Mouse (Mus musculus) kidney, adult 2 months (tissue): ENCODE results near the gene Gpr183. TPM values are rescaled to one million over a fixed set of nuclear protein-coding genes. Genes with fewer than 3 reads are reported as not detected.

Experiments used
- DNase-seq: peaks from one replicate; pipeline ENCODE4 v3.0.0; 2021
- H3K27ac ChIP-seq: fragments of 200-500 bp; 2 replicates; pipeline ENCODE4 v1.5.1; 2012; ENCODE audit warnings: low read depth, low read length, control low read depth, inconsistent platforms; ENCODE audit not compliant: insufficient read depth
- H3K27me3 ChIP-seq: fragments of 200-500 bp; replicated peaks from 2 replicates; pipeline ENCODE4 v1.6.1; 2012; ENCODE audit warnings: mild to moderate bottlenecking, moderate library complexity, low read length, inconsistent platforms; ENCODE audit not compliant: control insufficient read depth, insufficient read depth
- H3K36me3 ChIP-seq: fragments of 200-500 bp; 2 replicates; pipeline ENCODE4 v1.6.1; 2012; ENCODE audit warnings: mild to moderate bottlenecking, moderate library complexity, low read length, inconsistent platforms; ENCODE audit not compliant: control insufficient read depth, insufficient read depth
- H3K4me1 ChIP-seq: fragments of 200-500 bp; 2 replicates; pipeline ENCODE4 v1.6.1; 2011; ENCODE audit warnings: low read length; ENCODE audit not compliant: control insufficient read depth, insufficient read depth
- H3K4me3 ChIP-seq: fragments of 200-500 bp; 2 replicates; pipeline ENCODE4 v1.5.1; 2011; ENCODE audit warnings: mild to moderate bottlenecking, low read depth, low read length, control low read depth; ENCODE audit not compliant: insufficient read depth
- CTCF ChIP-seq: fragments of 200-500 bp; conservative IDR thresholded peaks from 2 replicates; pipeline ENCODE4 v1.5.1; 2011; ENCODE audit warnings: low read depth, mild to moderate bottlenecking, control low read depth, low read length, moderate library complexity, mixed read lengths; ENCODE audit not compliant: insufficient read depth, insufficient read length
- POLR2A ChIP-seq: fragments of 200-500 bp; IDR thresholded peaks from one replicate; pipeline ENCODE4 v1.6.1; 2011; ENCODE audit warnings: low read depth, low read length, control low read depth
- WGBS: fragments of 180-500 bp; shearing (Covaris S2); methylation state at CpG from one replicate; pipeline ENCODE4 v1.1.7; 2018; 5-methylcytosine and 5-hydroxymethylcytosine counted together
- polyA plus RNA-seq: library from polyadenylated mRNA; depleted of rRNA; stranded (reverse); fragments of >200 nt; gene quantifications from 2 replicates; pipeline ENCODE4 v1.2.3, GENCODE M21; 2012

Gpr183 gene
- polyA plus RNA-seq, 1 experiment: 1.7 TPM

DNA sequence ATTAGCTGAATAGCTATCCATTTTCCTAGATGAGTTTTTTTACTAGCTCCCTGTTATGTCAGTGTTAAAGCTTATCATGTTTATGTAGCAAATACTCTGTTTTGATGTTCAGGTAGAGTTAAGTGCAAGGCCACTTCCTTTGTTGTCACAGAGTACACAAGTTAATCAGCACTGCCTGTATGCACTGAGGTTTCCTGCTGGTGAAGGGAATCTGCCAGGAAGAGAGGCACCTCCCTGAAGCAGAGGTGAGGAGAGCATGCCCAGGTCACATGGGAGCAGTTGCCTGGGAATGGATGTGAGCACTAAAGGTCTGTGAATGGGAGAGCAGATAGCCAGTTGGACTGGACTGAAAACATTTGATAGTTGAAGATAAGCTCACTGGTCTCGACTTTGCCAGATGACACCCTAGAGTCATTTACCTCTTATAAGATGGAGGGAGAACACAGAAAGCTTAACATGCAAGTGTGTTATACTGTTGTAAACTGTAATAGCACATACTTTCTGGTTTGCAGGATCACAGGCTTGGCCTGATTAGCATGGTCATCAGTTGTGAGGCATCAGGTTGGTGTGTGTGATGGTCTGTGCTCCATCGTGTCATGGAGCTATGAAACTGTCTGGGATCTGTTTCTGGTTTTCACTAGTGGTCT lies 13.5 kb downstream of the Gpr183 start:
- Histone ChIP-seq H3K36me3 (no peaks in the 10 kb centered on the region), H3K27ac (no peak overlapping the region), H3K27me3 (no peaks in the 10 kb centered on the region), H3K4me1 (no peaks in the 10 kb centered on the region), H3K4me3 (no peak overlapping the region)
- WGBS: 78% methylated on average over 2 of the region's 2 CpGs
- TF ChIP-seq CTCF: no peak
- no peak for TF ChIP-seq POLR2A
- DNase-seq: no peak

DNA sequence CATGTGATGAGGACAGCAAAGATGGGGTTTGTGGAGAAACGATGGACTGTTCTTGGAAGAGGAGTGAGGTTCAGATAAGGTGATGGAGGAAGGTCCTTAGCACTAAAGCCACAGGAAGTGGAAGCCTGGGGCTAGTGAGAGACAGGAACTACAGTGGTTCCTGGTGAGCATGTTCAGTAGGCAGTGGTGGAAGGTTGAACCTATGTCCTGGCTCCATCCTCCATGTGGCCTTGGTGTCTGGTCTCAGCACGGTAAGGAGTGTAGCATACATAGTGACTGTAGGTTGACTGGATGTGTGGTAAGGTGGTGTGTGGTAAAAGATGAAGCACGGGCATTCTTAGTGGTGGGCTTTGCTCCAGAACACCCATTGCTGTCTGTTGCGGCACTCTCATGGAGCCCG lies 15.1 kb downstream of the Gpr183 start:
- no peak for TF ChIP-seq POLR2A
- H3K4me3 ChIP-seq: no peak overlapping the region
- no peaks in the 10 kb centered on the region for H3K4me1 ChIP-seq
- WGBS: 90% methylated on average over 5 of the region's 5 CpGs
- H3K27me3 ChIP-seq: no peaks in the 10 kb centered on the region
- H3K27ac ChIP-seq: no peak overlapping the region
- no peak for DNase-seq
- no peaks in the 10 kb centered on the region for H3K36me3 ChIP-seq

DNA sequence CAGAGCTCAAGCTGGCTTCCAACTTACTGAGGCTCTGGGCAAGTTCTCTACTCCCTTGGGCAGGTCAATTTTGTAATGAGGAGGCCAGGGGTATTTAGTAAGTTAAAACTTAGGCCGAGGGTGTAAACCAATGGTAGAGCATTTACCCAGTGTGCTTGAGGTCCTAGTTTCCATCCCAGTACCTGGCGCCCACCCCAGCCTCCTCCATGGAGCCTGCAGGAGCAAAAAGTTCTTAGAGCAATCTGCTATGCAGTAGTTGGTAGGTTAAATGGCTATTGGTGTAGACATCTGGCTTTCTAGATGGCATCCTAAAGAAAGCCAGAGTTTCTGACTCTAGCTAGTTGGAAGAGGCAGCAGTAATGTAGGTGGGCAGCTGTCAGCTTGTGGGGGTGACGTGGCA lies 15.6 kb downstream of the Gpr183 start:
- no peak overlapping the region for H3K27ac ChIP-seq
- 96% methylated on average over 3 of the region's 3 CpGs for WGBS
- TF ChIP-seq CTCF (no peak), POLR2A (no peak)
- no peak overlapping the region for H3K4me3 ChIP-seq
- H3K27me3 ChIP-seq: no peaks in the 10 kb centered on the region
- H3K4me1 ChIP-seq: no peaks in the 10 kb centered on the region
- DNase-seq: no peak
- H3K36me3 ChIP-seq: no peaks in the 10 kb centered on the region

DNA sequence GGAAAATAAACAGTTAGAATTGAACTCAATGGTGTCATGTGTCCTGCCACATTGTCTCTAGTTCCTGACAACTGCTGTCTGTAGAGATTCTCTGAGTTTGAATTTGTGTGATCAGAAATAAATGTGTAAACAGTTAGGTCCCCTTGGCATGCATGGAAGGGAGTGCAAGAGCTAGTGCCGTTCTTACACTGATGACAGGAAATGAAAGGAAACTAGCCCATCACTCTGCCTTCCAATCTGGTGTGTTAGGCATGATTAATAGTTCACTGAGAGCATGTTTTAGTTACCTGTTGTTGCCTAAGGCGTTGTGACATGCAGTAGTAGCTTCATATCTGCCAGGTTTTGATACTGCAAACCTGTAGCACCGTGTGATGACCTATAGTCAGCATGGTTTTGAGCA lies 17.0 kb downstream of the Gpr183 start:
- H3K4me1 ChIP-seq: no peaks in the 10 kb centered on the region
- no peak overlapping the region for H3K27ac ChIP-seq
- no peak overlapping the region for H3K4me3 ChIP-seq
- TF ChIP-seq POLR2A: no peak
- TF ChIP-seq CTCF: no peak
- WGBS: 70% methylated on average over 3 of the region's 3 CpGs
- DNase-seq: no peak
- H3K36me3 ChIP-seq: no peaks in the 10 kb centered on the region
- H3K27me3 ChIP-seq: no peaks in the 10 kb centered on the region

DNA sequence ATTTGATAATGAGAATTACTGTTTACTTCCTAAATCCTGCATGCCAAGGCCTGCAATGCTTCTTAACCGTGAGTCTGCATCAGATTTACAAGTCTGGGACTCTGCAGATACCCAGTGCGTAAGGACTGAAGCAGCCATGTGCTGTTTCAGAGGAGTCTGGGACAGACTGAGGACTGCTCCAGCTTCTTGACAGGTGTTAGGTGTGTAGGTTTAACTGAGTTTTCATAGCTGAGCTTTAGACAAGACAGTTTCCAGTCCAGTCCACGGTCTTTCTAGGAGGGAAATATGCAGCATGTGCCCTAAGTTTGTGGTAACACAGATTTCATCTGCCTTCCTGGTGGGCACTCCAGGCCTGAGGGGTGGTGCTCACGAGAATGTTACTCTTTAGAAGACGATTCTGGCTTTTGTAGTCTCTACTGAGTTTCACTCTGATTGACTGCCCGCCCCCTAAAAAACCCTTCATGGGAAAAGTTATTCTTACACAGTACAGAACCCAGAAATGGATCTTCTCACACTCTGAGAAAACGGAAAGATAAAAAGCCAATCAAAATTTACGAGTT lies 17.7 kb downstream of the Gpr183 start:
- H3K27ac ChIP-seq: no peak overlapping the region
- no peak for DNase-seq
- no peaks in the 10 kb centered on the region for H3K4me1 ChIP-seq
- no peak overlapping the region for H3K4me3 ChIP-seq
- H3K27me3 ChIP-seq: no peaks in the 10 kb centered on the region
- no peaks in the 10 kb centered on the region for H3K36me3 ChIP-seq
- 74% methylated on average over 8 of the region's 8 CpGs for WGBS
- TF ChIP-seq CTCF: no peak
- TF ChIP-seq POLR2A: no peak

DNA sequence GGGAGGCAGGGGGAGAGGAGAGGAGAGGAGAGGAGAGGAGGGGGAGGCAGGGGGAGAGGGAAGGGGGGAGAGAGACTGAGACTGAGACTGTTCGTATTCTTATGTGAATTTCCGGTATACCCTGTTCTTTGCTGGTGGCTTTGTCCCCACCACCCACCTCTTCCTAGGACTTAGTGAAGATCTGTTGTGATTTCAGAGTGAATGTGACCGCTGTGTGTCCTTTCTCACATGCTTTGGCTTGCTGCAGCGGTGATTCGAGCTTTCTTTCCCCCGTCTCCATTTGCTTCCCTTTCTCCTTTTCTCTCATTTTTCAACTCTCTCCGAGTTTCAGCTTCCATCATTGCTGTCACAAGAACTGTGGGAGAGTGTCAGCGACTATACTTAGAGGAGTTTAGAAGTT lies 18.3 kb downstream of the Gpr183 start:
- TF ChIP-seq CTCF (no peak), POLR2A (no peak)
- no peaks in the 10 kb centered on the region for H3K36me3 ChIP-seq
- no peaks in the 10 kb centered on the region for H3K27me3 ChIP-seq
- DNase-seq: no peak
- 56% methylated on average over 8 of the region's 8 CpGs for WGBS
- H3K27ac ChIP-seq: peak overlapping the region; percentile 59; the same call in 1 of the 2 replicates
- peak overlapping the region; percentile 19; the same call in 1 of the 2 replicates for H3K4me3 ChIP-seq
- H3K4me1 ChIP-seq: no peaks in the 10 kb centered on the region

DNA sequence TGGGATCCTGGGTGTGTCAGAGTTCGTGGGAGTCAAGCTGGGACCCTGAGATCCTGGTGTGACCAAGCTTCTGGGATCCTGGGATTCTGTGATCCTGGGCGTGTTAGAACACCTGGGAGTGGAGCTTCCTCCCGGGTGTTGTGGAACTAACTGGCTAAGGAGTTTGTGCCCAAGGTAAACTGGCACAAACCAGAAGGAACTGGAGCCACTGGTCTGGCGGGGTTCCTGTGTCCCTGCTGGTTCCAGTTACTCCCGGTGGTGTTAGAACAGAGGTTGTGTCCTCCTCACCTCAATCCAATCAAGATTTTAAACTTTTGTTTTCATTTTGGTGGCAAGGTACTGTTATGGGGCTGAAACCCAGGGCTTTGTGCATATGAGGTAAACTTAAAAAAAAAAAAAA lies 18.9 kb downstream of the Gpr183 start:
- 70% methylated on average over 5 of the region's 5 CpGs for WGBS
- no peak overlapping the region for H3K4me3 ChIP-seq

DNA sequence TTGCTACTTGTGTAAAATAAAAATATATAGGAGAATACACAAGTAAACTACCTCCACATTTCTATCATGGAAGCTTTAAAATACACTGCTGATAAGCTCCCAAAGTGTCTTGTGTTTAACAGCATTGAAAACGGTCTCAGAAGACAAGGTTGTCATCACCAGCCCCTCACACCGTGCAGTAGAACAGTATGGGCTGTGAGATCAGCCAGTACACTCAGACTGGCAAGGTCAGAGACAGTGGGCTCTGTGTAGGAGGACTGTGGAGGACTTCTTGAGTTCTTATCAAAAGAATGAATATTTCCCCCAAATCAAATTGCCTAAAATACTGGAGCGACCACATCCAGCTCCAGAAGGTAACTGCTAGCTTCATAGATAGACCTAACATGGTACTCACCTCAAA lies 25.4 kb downstream of the Gpr183 start:
- Histone ChIP-seq H3K27ac (no peak overlapping the region), H3K36me3 (no peaks in the 10 kb centered on the region), H3K4me1 (no peaks in the 10 kb centered on the region), H3K4me3 (no peak overlapping the region), H3K27me3 (no peaks in the 10 kb centered on the region)
- DNase-seq: no peak
- TF ChIP-seq CTCF: no peak
- TF ChIP-seq POLR2A: no peak
- WGBS: 93% methylated on average over 3 of the region's 3 CpGs

More for the DNA sequence above, 18.9 kb downstream of the Gpr183 start:
- H3K4me1 ChIP-seq: no peaks in the 10 kb centered on the region
- H3K36me3 ChIP-seq: no peaks in the 10 kb centered on the region
- no peak for TF ChIP-seq CTCF
- TF ChIP-seq POLR2A: no peak
- peak overlapping the region; percentile 27; the same call in 1 of the 2 replicates for H3K27ac ChIP-seq
- no peaks in the 10 kb centered on the region for H3K27me3 ChIP-seq
- DNase-seq: peak; percentile 58
